Mouse (Mus musculus): ENCODE measurements around the gene Sinhcaf.

DNA sequence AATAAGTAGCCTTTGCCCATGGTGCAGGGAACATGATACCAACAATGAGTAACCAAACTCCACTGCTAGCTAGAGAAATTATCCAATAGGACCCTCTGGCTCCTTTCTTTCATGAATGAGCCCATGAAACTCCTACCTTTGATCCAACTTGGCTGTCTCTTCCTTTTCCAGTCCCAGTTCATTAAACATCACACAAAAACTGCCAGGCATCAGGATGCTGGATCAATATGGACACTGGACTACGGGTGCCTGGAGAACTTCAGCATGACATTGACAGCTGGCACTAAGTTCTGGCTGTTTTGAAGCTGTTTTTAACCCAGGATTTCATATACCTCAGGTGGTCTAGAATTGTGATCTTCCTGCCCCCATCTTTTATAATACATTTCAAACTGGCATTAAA is 28.6 kb downstream of the Sinhcaf start:
- TF ChIP-seq GATA1 (IDR thresholded peaks at IDR 0.05; ENCODE audit: borderline replicate concordance, low read length): no peak
- no peak for TF ChIP-seq FLI1 (IDR thresholded peaks at IDR 0.05; ENCODE audit: low read length)

Measured in megakaryocyte, embryonic 14.5 days (primary cell).